Mouse (Mus musculus) spleen, postnatal 10 days (tissue): ENCODE data around the gene Pld1.

Experiments
- DNase-seq, 2 experiments: peaks; one replicate each; pipeline ENCODE4 v3.0.0; 2021 to 2022; ENCODE audit warnings: low spot score in 2 of 2

Pld1 gene

GRCm38 (mm10) chr3:28049526-28049925, 111.0 kb downstream of the Pld1 start:
- no peak for DNase-seq

GRCm38 (mm10) chr3:28053076-28053475, 114.6 kb downstream of the Pld1 start:
- no peak for DNase-seq

GRCm38 (mm10) chr3:28060713-28061112, 122.2 kb downstream of the Pld1 start:
- no peak for DNase-seq

GRCm38 (mm10) chr3:28061155-28061554, 122.7 kb downstream of the Pld1 start:
- DNase-seq = no peak

- DNase-seq = no peak
These were observed 140.7 kb downstream of the Pld1 start for GRCm38 (mm10) chr3:28079211-28079610.

GRCm38 (mm10) chr3:28080116-28080515, 141.6 kb downstream of the Pld1 start:
- no peak for DNase-seq

- no peak for DNase-seq
These were observed 142.5 kb downstream of the Pld1 start for GRCm38 (mm10) chr3:28081012-28081411.

- DNase-seq = no peak
These were observed 144.7 kb downstream of the Pld1 start for GRCm38 (mm10) chr3:28083218-28083617.

DNA sequence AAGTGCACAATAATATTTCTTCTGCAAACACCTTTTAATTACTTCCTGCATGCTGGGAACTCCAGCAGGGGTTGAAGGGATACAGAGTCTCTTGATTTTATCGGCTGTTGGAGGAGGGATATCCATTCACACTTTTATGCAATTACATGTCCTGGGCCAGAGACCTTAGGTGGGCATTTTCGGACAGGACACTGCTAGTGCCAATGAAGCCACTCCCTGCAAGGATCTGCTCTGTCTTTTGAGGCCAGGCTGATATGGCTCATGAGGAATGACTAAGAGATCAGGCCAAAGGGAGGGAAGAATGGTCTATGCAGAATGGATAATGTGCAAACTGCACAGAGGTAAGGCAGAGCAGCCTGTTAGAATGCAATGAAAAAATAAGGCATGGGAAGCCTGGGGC, 145.8 kb downstream of the Pld1 start:
- DNase-seq = no peak

GRCm38 (mm10) chr3:28091296-28091695, 152.8 kb downstream of the Pld1 start:
- DNase-seq = no peak

GRCm38 (mm10) chr3:28091741-28092140, 153.2 kb downstream of the Pld1 start:
- no peak for DNase-seq

DNA sequence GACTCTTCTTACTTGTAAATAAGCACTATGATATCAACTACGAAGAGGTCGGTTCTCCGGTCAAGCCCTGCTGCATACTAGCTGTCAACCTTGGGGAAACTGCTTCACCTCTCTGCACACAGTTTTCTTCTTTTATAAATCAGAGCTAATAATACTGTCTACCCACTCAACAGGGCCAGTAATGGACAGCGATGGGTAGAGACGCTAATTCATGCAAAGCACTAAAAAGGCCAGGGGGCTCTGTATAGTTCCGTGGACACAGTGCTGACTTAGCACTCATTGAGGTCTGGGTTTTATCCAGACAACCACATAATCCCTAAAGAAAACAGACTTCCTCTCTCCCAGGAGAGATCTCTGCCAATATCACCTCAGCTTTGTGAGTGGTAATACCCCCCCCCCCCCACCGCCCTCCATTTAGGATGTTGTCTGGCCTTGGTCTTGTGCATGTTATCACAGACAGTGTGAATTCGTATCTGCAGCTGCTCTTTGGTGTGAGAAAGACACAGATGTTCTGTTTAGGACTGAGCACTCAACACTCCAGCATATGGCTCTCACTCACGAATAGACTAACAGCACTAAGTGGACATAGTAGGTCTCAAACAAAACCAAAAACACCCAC, 155.3 kb downstream of the Pld1 start:
- DNase-seq = no peak

DNA sequence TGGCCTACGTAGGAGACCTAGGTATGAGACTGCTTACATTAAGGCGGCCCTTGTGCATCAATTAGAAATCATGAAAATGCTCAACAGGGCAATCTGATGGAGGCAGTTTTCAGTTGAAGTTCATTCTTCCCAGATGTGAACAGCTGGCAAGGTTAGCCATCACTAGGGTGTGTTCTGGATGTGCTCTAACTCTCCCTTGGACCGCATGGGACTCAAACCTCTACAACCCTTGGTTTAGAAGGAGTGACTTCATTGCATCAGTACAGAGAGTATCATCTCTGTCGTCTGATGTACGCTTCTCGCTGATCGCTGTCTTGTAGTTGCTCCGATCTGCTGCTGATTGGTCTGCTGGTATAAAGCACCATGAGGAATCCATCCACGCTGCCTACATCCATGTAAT, 157.0 kb downstream of the Pld1 start:
- no peak for DNase-seq

DNA sequence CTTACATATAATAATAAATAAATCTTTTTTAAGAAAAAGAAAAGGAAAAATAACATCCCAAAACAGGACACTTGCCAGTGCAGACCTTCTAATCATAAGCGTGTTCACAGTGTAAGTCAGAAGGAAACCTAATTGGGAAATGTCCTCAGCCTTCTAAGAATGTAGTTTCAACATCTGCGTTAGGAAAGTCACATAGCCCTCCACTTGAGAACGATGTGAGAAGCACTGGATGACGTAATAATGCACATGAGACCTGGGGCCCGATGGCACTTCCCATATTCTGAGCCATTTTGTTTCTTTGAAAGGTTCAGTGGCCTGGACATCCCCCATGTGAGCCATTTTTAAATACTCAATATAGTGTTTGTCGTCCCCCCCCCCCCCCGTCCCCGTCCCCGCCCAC, 160.7 kb downstream of the Pld1 start:
- no peak for DNase-seq

DNA sequence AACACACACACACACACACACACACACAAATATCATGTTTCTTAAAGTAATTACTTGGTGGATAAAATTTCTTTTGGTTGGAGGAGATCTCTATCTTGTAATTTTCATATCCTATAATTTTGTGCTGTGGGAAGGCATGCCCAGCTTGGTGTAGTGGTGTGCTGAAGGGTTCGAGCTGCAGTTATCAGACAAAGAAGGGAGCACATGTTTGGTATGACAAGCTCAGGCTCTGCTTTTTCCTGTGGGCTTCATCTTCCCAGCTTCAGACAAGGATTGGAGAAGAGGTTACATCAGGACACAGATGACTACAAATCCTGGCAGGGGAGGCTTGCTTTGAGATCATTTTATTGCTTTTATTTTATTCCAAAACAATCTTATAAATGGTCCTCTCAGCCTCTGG, 166.5 kb downstream of the Pld1 start:
- no peak for DNase-seq

DNA sequence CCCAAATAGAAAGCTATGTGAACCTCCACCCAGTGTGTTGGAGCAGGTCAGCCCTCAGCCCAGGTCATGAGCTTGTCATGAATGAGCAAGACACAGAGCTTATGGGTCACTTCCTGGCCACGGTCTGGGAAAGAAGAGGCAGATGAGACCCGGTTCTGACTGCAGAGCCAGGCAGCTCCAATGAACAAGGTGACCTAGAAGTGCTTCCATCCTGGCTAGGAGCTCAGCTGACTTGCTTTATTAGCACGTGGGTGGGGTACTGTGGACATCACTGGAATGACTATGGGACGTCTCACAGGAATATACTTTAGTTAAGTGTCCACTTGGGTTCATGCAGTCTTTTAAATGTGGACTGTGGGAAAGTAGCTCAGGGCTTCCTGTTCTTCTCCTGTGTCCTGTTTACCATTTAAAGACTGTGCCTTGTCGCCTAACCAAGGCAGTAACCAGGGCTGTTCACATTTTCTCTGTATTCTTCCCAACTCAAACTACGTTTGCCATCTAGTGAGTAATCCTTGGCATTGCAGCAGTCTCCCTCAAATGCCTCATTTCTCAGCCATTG, 169.0 kb downstream of the Pld1 start:
- DNase-seq = no peak

DNA sequence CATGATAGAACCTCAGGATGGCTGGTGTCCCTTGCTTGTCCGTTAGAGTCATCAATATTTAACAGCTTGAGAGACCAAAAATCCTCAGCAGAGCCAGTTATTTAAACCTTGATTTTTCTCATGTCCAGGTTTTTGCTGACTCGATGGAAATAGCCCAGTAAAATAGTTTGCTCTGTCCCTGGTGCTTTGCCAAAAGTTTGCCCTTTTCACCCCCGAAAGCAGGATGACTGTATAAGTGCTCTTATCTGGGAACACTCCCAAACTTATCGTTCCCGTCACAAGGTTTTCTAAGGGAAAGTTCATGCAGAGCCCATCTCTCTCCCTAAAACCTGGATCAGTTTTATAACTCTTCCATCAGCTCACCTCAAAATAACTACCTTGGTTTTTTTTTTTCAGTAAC, 173.0 kb downstream of the Pld1 start:
- no peak for DNase-seq

GRCm38 (mm10) chr3:28113881-28114280, 175.4 kb downstream of the Pld1 start:
- DNase-seq = no peak

- no peak for DNase-seq
These were observed 203.2 kb downstream of the Pld1 start for GRCm38 (mm10) chr3:28141716-28142115.

DNA sequence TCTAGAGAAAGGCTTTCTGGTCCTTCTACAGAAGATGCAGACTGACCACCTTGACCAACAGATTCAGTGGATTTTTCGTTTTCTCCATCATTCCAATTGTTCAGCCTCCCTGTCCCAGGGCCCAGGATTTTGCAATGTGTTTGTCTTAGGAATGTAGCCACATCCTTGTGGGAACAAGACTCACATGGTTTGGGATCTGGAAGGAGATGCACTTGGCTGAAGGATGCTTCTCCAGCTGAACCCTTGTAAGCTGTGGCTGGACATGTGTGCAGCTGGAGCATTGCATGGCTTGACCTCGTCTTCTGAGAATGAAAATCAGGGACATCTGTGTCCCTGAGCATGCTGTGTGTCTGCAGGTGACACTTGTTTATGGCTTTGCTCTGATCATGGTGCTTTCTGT, 203.6 kb downstream of the Pld1 start:
- no peak for DNase-seq

DNA sequence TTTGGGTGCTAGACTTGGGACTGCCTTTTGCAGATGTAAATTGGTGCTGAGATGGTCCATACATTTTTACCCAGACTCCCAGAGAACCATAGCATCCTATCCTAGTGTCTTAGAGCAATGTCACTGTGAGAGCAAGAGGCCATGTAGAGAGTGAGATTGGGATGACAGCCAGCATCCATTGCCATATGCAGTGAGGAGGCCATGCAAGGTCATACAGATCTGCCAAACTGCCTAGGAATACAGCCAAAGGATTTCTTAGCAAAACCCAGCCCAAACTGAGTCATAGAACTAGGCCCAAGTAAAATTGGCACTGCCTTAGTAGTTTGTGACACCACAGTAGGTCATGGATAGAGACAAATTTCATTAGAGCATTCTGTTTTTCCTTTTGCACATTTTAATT, 206.2 kb downstream of the Pld1 start:
- no peak for DNase-seq

DNA sequence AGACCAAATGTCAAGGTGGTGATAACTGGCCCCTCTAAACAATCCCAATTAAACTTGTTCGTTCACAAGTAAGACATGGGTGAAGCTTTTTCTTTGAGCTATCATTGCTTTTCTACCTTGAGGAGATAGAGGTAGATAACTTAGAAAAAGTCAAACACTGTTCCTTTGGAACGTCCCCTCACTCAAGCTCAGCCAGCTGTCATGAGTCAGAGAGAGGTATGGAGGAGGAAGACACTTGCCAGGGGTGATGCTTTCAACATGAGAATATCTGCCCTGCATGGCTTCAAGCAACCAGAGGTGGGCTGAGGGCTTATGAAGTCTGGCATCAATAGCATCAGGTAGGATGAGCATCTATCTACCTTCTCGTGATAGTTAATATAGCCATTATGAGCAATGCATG, 207.0 kb downstream of the Pld1 start:
- DNase-seq = no peak

- DNase-seq = no peak
These were observed 211.3 kb downstream of the Pld1 start for GRCm38 (mm10) chr3:28149656-28150256.

GRCm38 (mm10) chr3:28158006-28158405, 219.5 kb downstream of the Pld1 start:
- no peak for DNase-seq
